Mouse (Mus musculus) thymus, postnatal 25 days (tissue): ENCODE measurements around the gene Sema3f.
A peak's percentile ranks its signal among the peaks of the same experiment; 100 is the strongest.

Experiments used
- DNase-seq: peaks from one replicate; pipeline ENCODE4 v3.0.0; 2022

The Sema3f gene

DNA sequence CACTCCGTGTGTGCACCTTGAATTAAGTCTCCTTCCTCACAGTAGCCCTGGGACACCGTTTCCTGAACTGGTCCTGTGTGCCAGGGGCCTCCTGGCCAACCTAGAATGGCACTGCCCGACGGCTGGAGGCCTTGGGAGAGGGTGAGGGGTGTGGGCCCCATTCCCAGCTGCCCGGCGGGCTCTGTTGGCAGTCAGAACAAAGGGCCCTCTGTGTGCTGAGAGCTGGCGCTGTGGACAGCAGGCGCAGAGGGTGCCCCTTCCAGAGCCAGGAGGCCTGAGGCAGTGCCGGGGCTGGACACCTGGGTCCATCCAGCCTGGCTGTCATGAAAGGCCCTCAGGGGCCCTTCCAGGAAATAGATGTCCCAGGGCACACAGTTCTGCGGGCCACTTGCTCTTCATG, 50.7 kb downstream of the Sema3f start:
- no peak for DNase-seq

DNA sequence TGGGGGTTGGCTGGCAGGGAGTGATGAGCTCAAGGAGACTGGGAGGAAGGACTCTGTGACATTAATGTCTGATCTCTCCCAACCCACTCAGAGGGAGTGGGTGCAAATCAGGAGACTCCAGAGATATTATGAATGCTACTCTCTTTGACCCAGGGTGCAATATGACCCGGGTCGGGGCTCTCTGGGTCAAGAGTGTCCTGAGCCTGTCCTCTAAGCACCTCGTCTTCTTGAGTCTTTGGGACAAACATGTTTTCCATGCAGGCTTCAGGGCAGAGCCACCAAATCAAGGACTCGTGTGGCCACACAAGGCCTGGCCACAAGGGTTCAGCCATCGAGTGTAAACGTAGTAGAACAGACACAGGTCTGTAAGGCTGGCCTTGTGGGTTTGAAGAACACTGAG, 52.2 kb downstream of the Sema3f start:
- DNase-seq = no peak

DNA sequence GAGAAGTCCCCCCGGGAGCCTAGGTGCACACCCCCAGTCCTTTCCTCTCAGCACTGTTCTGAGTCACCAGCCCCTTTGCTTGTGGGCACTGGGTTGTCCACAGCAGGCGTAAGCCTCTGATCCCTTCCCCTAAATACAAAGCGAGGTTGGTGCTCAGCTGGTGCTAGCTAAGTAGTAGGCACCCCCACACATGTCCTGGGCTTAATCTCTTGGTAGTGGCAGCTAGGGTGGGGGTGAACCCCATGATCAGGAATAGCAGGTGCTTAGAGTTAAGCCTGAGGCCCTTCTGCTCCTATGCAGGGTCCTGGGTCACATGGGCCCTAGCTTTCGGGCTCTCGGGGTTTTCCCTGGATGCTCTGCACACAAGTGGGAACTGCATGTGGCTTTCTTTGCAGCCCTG, 53.1 kb downstream of the Sema3f start:
- no peak for DNase-seq

DNA sequence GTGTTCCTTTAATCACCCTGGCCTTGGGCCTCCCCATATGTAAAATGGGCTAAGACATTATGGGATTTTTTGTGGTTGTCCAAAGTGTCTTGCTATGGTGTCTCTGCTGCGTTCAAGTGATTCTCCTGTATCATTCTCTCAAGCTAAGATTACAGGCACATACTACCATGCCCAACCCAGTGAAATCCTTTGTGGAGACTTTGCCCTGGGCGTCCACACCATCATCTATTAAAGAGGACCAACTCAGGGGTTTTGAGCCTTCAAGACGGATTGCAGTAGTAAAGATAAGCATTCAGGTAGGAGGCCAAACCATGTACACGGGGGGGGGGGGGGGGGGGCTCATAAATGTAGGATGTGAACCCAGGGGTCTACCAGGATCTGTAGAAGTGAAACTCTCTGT, 55.7 kb downstream of the Sema3f start:
- DNase-seq = no peak

DNA sequence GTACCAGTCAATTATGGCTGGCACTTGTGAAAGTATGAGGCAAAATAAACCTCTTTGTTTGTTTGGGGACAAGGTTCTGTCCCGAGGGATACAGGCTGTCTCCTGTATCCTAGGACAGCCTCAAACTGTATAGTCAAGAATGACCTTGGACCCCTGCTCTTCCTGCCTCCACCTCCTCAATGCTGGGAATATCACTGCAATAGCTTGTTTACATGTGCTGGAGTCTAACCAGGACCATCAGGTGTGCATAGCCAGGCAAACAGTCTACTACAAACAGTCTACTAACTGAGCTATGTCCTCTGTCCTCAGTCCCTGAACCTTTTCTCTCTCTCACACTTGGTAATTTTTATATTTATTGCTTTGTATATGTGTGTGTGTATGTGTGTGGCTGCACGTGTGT, 56.8 kb downstream of the Sema3f start:
- DNase-seq = no peak

DNA sequence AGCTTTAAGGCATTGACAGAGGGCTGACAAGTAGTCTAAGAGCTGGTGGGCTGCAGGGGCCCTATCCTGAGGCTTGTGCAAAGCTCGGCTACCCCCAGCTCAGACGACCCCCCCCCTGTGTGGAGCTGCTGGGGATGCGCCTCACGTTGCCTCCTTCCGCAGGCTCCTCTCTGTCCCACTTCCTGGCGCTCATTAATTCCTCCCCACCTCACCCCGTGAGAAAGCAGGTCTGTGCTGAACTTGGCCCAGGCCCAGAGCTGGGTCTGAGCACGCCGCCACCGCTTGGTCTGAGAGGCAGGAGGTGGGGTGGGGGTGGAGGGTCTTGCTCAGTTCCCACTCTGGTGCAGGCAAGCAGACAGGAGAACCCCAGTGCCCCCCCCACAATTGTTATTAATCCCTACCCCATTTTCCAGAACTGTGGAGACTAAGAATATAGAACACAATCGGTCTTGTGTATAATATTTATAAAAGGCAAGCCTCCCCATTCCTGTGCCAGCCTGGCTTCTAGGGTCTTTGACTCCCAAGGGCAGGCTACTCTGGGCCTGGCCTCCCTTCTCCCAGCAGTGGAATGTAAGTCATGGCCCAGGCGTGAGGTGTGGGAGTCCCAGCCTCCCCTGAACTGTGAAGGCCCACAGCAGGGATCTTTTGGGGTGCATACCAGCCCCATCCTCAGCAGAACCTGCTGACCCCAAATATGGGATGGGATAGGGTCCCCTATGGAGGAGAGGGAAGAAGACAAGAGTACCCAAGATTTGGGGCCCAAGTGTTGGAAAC, 59.4 kb downstream of the Sema3f start:
- no peak for DNase-seq

DNA sequence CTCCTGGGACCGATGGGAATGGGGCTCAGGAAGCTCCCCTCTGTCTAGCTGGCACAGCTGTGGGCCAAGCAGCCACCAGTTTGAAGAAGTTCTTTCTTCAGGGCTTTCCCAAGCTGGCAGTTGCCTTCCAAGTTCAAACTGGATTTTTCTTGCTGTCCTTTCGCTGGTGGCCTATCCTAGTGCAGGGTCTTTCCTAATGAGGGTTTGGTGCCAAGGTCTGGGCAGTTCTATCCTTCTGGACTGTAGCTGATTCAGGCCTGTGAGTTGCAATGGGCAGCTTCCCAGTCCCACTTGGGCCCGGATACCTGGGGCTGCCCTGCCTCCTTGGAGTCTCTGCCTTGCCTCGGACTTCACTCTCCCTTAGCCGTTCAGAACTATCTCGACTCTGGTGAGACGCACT, 60.0 kb downstream of the Sema3f start:
- no peak for DNase-seq

DNA sequence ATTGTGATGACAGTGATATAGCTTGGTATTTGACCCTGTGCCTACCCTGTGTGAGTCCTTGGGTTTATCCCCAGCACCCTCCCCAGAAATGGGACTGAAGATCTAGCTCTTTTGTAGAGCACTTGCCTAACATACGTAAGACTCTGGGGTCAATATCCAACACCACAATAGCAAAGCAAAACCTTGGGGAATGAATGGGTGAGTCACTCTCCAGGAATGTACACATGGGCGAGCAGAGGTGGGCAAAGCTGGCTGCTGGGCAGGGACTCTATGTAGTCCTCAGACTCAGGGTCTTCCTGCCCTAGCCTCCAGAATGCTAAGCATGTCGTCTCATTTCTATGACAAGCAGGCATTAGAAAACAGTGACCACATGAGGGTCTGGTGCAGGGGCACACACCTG, 61.5 kb downstream of the Sema3f start:
- no peak for DNase-seq

DNA sequence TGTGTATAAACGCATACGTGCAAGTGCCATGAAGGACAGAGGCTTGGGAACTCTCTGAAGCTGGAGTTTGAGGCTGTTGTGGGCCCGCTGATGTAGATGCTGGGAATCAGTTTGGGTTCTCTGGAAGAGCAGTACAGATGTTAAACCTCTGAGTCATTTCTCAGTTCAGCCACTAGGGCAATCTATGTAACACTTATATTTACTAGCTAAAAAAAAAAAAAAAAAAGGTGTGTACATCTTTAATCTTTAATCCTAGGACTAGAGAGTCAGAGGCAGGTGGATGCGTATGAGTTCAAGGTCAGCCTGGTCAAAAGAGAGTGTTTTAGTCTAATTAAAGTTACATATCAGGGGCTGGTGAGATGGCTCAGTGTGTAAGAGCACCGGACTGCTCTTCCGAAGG, 63.3 kb downstream of the Sema3f start:
- no peak for DNase-seq

DNA sequence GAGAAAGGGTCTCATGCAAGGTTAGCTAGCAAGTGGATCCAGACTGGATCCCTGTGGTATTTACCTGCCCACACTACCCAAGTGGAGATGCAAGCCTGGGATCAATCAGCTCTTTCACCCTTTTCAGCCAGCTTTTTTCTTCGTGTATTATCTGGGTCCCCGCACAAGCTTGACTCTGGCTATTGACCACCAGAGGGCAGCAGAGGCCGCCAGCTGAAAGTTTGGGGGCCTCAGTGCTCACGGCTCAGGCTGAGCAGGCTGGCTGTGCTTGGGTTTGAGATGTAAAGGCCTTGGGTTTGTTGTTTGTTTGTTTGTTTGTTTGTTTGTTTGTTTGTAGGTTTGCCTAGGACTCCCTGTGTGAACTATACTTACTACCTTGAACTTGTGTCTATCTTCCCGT, 64.7 kb downstream of the Sema3f start:
- DNase-seq = peak; percentile 83

DNA sequence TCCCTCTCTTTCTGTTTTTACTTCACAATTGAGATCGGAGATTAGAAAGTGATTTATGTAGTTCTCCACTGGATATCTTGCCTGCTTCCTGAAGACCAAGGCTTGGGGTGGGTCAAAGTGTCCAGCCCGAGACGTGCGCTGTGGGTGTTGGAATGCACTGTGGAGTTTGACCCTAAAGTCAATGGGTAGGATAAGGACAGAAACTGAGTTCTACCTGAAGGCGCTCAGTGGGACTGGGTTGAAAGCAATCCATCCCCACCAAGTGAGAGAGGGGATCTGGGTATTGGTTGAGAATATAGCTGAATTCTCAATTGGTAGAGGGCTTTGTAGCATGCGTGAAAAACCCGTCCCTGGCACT, 65.1 kb downstream of the Sema3f start:
- no peak for DNase-seq

DNA sequence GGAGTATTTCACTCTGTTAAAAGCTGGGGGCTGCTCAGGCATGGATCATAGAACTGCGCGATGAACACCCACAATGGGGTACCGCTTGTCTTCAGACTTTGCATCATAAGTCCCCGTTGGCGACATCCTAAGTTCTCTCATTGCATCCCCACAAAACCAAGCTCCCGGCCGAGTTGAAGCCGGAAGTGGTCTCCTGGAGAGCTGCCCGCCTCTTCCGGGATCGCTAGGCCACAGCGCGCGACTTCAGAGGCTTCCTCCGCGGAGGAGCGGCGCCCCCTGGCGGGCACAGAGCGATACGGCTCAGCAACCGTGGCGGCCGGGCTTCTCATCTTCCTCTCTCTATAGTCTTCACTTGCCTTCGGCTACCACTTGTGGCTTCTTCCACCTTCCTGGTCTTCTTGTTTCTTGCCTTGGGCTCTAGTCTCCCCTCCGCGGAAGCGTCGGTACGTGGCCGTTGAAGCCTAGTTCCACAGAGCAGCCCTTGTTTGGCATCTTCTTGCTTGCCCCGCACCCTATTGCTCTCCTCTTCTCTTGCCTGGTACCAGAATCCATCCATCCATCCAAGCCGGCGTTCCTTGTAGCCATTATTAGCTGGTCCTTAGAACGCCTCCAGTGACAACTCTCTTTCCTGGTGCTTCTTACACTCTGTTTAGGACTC, 65.7 kb downstream of the Sema3f start:
- DNase-seq = peak; percentile 95

DNA sequence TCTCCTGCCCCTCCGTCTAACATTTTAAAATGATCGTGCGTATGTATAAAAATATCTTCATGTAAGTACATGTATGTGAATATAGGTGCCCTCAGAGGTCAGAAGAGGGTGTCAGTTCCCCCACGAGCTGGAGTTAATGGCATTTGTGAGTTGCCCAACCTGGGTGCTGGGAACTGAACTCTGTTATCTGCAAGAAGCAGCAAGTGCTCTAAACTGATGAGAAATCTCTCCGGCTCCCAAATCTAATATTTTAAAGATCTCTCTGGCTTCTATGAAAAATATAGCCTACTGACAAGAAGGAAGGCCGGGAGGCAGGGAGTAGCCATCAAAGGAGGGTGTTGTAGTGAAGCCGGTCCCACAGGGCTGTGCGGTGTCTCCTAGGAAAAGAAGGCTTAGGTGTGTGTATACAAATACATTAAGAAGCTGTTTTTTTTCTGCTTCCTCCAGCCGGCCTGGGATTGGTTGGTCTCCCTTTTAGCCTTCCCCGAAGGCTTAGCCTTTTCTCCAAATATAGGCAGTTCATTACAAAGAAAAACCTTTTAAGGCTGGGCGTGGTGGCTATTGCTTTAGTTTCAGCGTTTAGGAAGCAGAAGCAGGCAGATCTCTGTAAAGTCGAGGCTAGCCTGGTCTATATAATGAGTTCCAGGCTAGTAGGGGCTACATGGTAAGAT, 66.6 kb downstream of the Sema3f start:
- DNase-seq = no peak

DNA sequence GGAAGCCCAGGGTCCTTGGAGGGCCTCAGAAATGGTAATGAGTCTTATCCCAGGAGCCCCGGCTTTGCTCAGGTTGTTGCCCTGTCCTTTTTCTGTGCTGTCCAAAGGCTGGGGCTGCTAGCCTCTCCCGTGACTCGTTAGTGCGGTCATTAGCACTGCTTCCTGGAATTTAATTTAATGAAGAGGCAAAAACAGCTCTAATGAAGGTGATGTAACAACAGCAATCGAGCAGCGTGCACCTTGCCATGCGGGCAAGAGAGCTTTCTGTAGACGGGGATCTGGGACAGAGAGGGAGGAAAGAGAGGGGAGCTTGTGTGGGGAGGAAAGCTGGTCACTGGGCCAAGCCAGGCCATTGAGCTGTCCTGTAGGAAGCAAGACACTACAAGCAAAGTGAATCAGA, 68.6 kb downstream of the Sema3f start:
- DNase-seq = no peak

DNA sequence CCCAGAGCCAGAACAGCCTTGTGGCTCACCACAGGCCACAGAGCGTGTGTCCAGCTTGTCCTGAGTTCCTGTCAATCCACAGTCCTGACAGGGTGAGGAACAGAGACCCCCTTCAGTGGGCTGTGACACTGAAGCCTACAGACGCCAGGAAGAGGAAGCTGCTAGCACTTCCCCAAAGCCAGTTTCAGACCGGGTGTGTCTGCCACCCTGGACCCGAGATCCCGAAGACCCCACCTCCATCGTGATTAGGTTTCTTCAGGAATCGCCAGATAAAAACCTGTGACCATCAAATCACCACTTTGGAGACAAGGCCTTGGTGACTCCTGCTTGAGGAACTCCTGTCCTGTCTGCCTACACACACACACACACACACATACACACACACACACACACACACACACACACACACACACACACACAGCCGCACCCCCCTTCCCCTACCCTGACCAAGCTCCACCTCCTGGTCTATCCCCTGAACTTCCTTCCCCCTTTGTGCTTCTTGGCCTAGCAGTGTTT, 70.0 kb downstream of the Sema3f start:
- peak; percentile 52 for DNase-seq

DNA sequence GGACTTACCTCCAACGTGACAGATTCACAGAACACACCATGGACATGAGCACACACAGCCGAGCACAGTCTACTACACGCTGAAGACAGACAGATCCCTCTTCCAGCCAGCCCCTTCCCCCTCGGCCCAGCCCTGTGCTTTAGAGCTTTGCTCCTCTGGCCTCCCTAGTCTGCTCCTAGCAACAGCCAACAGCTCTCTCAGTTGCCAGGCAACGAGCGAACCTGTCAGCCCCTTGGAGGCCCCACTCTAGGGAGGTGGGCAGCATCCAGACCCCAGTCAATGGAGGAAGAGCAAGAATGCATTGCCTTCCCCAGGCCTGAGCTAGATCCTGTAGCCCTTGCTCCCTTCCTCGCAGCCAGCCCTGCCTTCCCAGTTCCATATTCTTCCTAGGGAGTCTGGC, 73.2 kb downstream of the Sema3f start:
- DNase-seq = no peak

DNA sequence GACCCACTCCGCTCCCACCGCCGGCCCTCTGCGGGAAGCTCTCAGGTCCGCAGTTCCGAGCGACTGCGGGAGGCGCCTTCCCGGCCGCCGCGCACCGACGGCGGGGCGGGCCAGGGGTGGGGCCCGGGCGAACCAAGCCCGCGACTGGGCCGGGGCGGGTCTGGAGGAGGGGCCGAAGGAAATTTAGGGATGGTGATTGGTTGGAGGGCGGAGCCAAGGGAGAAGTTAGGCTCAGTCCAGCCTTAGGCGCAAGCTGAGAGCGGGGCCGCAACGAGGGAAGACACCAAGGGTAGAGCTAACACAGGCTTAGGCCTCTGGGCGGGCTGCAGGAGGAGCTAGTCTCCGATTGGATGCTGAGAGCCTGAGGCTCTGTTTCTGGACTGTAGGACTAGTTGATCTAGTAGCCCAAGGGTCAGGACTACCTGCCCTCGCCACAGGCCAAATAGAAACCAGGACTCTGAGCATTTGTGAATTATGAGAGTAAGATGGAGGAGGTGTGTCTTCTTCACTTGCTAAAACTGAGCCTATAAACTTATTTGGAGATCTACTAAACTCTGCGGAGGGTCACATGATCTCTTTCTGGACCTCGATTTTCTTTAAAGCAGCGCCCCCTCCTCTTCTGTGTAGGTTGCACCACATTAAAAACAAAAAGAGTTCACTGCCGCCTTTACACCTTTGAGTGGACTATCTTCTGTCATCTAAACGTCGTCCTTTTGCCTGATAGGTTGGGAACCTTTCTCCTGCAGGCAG, 74.8 kb downstream of the Sema3f start, which contains the start of gene Gnai2:
Gene Gnai2, minus strand, starts transcription at position 89 of the 750 bp plus-strand sequence.
- peak; percentile 98 for DNase-seq

DNA sequence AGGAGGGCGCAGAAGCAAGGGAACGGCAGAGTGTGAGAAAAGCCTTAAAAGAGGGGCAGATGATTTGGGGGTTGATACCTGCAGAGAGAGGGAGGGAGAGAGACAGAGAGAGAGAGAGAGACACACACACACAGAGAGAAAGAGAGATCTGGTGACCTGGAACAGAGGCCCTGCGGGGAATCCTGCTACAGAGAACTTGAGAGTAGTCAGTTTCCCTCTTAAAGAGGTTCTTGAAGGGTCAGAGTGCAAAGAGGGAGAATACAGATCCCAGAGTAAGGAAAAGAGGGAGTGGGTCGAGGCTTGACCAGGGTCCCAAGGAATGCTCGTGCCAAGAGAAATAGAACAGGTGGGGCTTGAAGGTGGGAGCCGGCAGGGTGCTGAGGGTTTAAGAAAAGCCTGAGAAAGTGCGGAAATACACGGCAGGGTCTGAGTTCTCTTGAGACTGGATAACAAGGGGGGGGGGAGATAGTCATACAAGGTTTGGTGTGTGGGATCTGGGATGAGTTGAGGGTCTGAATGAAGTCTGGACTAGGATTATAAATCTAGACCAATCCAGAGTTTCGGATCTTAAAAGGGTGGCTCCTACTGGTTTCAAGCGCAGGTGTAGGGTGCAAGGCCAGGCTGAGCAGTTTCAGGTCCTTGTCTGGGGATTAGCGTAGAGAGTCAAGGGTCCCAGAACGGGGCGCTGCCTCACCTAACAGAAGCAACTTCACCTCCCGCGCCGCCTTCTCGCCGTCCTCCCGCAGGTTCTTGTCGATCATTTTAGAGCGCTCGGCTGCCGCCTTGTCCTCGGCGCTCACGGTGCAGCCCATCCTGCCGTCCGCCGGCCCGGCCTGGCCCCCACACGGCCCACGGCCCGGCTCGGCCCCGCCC, 75.6 kb downstream of the Sema3f start:
- peak; percentile 64 for DNase-seq

DNA sequence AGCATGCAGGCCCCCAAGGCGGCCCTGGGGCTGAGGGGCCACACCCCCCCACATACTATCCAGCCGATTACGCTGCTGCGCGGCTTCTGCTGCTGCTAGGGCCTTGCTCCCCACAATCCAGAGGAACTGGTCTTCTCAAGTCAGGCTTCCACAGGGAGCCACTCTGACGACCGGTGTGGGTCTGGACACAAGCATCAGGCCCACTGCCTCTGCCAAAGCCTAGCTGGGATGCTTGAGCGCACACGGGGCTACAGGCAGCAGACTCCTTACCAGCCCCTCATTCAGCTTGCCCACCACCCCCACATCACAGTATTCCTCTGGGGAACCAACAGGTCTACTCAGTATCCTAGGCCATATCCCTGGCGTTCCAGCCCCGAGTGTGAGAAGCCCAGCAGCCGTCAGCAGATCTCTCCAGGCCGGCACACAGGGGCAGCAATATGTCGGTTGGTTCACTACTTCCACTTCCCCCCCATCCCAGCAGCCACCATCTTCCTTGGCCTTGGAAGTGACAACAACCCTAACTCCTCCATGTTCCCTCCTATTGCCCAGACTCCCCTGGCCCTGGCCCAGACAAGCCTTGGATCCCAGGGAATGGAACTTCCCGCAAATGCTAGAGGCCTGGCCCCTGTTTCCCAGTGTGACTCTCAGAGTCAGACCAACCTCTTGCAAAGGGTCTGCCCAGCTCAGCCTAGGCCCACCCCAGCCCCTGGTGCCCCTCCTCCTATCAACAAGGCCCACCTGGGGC, 76.4 kb downstream of the Sema3f start:
- DNase-seq = peak; percentile 65

DNA sequence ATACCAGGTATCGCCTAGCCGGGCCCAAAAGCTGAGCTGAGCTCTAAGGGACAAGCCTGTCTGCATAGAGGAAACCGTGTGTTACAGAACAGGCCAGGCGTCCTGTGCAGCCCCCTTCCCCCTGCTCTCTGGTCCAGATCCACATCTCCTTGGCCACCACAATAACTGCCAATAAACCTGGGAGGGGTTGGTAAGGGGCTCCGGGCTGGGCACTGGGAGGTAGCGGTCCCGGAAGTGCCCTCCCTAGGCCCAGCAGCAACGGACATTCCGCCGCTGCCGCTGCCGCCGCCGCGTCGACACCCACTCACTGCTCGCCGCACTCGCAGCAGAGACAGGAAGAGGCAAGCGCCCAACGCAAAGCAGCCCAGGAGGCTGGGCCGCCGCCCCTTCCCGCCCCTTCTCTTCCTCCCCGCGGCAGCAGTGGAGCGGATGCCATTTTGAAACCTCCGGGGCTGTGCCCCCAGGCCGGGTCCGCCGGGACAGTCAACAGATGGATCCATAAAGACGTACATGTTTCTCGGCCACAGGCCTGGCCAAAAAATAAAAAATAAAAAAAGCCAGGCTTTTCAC, 77.1 kb downstream of the Sema3f start:
- peak; percentile 91 for DNase-seq

DNA sequence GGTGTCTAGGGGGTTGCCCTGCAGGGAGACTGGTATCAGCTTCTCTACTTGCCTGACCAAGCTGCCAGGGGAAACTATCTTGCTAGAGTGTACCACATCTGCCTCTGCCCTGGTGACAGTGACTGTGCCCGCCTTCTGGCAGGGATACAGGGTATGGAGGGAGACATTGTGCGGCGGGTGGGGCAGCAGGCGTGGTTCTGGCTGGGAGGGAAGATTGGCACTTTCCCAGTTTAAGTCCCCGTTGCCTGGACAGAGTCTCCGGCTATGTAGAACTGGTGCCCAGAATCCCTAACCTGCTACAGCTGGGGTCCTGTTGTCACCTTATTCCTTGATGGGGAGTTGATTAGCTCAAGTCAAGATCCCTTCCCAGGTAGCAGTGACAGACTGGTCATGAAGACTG, 77.8 kb downstream of the Sema3f start:
- peak; percentile 33 for DNase-seq
